Mouse (Mus musculus) kidney, embryonic 15.5 days (tissue): ENCODE data around the gene Gm42791. TPM values are rescaled to one million over a fixed set of nuclear protein-coding genes. Genes with fewer than 3 reads are reported as not detected.

Source experiments
- ATAC-seq: fragments of 200-750 bp; cut with Nextera tagmentation; replicated peaks from 2 replicates; pipeline ENCODE4 v1.8.0; 2017; ENCODE audit warnings: moderate TSS enrichment; ENCODE audit not compliant: low FRiP score
- H3K27ac ChIP-seq: fragments of 300-500 bp; sonication (generic); 2 replicates; pipeline ENCODE4 v1.5.1; 2015; ENCODE audit warnings: mild to moderate bottlenecking, inconsistent platforms
- H3K27me3 ChIP-seq: fragments of 300-500 bp; sonication (generic); 2 replicates; pipeline ENCODE4 v1.6.1; 2015; ENCODE audit warnings: inconsistent platforms
- H3K36me3 ChIP-seq: fragments of 300-500 bp; sonication (generic); 2 replicates; pipeline ENCODE4 v1.6.1; 2015; ENCODE audit warnings: inconsistent platforms
- H3K4me1 ChIP-seq: fragments of 300-500 bp; sonication (generic); 2 replicates; pipeline ENCODE4 v1.6.1; 2015; ENCODE audit warnings: inconsistent platforms
- H3K4me2 ChIP-seq: fragments of 300-500 bp; sonication (generic); 2 replicates; pipeline ENCODE4 v1.6.1; 2015; ENCODE audit warnings: moderate library complexity, mild to moderate bottlenecking, inconsistent platforms
- H3K4me3 ChIP-seq: fragments of 300-500 bp; sonication (generic); replicated peaks from 2 replicates; pipeline ENCODE4 v1.5.1; 2015; ENCODE audit warnings: mild to moderate bottlenecking, inconsistent platforms
- H3K9ac ChIP-seq: fragments of 300-500 bp; sonication (generic); 2 replicates; pipeline ENCODE4 v1.6.1; 2015; ENCODE audit warnings: mild to moderate bottlenecking, inconsistent platforms
- H3K9me3 ChIP-seq: fragments of 300-500 bp; sonication (generic); replicated peaks from 2 replicates; pipeline ENCODE4 v1.6.1; 2016; ENCODE audit warnings: inconsistent platforms
- WGBS: fragments of 180-500 bp; shearing (Covaris S2); methylation state at CpG from one replicate; pipeline ENCODE4 v1.1.7; 2015; ENCODE audit warnings: mixed read lengths; 5-methylcytosine and 5-hydroxymethylcytosine counted together
- polyA plus RNA-seq: library from polyadenylated mRNA; unstranded; fragments of >200 nt; fragmentation: Nextera tagmentation; extraction: Ambion mirVana; gene quantifications from 2 replicates; pipeline ENCODE4 v1.2.1, GENCODE M21; 2015

Gm42791 gene
- polyA plus RNA-seq, 1 experiment from 2014 or later = not detected

GRCm38 (mm10) chr5:148888032-148888431, 106.9 kb downstream of the Gm42791 start:
- H3K27me3 ChIP-seq = no peaks in the 10 kb centered on the region
- no peak overlapping the region for H3K4me3 ChIP-seq
- H3K9me3 ChIP-seq = no peaks in the 10 kb centered on the region
- WGBS = 91% methylated on average over 6 of the region's 6 CpGs
- H3K4me2 ChIP-seq = no peak overlapping the region
- no peak overlapping the region for H3K27ac ChIP-seq
- no peak overlapping the region for H3K9ac ChIP-seq
- no peak for ATAC-seq
- peaks cover 6% of the 10 kb centered on the region; the same call in 1 of the 2 replicates for H3K4me1 ChIP-seq
- H3K36me3 ChIP-seq = peaks cover 42% of the 10 kb centered on the region

GRCm38 (mm10) chr5:148885821-148886609, 108.9 kb downstream of the Gm42791 start:
- peak overlapping the region; percentile 52 for H3K4me2 ChIP-seq
- H3K27ac ChIP-seq = no peak overlapping the region; the same call in 1 of the 2 replicates
- H3K9ac ChIP-seq = no peak overlapping the region
- H3K27me3 ChIP-seq = no peaks in the 10 kb centered on the region
- peak; percentile 94 for ATAC-seq
- WGBS = 30% methylated on average over 22 of the region's 22 CpGs
- peaks cover 22% of the 10 kb centered on the region for H3K36me3 ChIP-seq
- H3K9me3 ChIP-seq = no peaks in the 10 kb centered on the region
- H3K4me1 ChIP-seq = peaks cover 6% of the 10 kb centered on the region; the same call in 1 of the 2 replicates
- H3K4me3 ChIP-seq = peak overlapping the region; percentile 18; the same call in 1 of the 2 replicates

GRCm38 (mm10) chr5:148883671-148884070, 111.3 kb downstream of the Gm42791 start:
- no peaks in the 10 kb centered on the region for H3K27me3 ChIP-seq
- no peak overlapping the region for H3K27ac ChIP-seq
- H3K9ac ChIP-seq = no peak overlapping the region
- H3K36me3 ChIP-seq = peaks cover 20% of the 10 kb centered on the region
- peaks cover 6% of the 10 kb centered on the region; the same call in 1 of the 2 replicates for H3K4me1 ChIP-seq
- H3K4me3 ChIP-seq = no peak overlapping the region
- no peaks in the 10 kb centered on the region; the same call in 1 of the 2 replicates for H3K9me3 ChIP-seq
- ATAC-seq = no peak
- WGBS = 83% methylated on average over 8 of the region's 8 CpGs
- no peak overlapping the region for H3K4me2 ChIP-seq

- no peaks in the 10 kb centered on the region for H3K27me3 ChIP-seq
- H3K4me3 ChIP-seq = no peak overlapping the region
- H3K36me3 ChIP-seq = peaks cover 39% of the 10 kb centered on the region
- WGBS = 90% methylated on average over 6 of the region's 6 CpGs
- H3K4me2 ChIP-seq = no peak overlapping the region
- no peak overlapping the region for H3K9ac ChIP-seq
- no peak overlapping the region for H3K27ac ChIP-seq
- no peaks in the 10 kb centered on the region; the same call in 1 of the 2 replicates for H3K9me3 ChIP-seq
- no peaks in the 10 kb centered on the region for H3K4me1 ChIP-seq
- no peak for ATAC-seq
Observed at GRCm38 (mm10) chr5:148879218-148879617, 115.7 kb downstream of the Gm42791 start.

GRCm38 (mm10) chr5:148873116-148873515, 121.8 kb downstream of the Gm42791 start:
- Histone ChIP-seq H3K9me3 (no peaks in the 10 kb centered on the region), H3K4me3 (no peak overlapping the region), H3K4me2 (no peak overlapping the region), H3K27ac (no peak overlapping the region), H3K27me3 (no peaks in the 10 kb centered on the region), H3K9ac (no peak overlapping the region), H3K36me3 (peaks cover 29% of the 10 kb centered on the region), H3K4me1 (no peaks in the 10 kb centered on the region)
- WGBS = 93% methylated on average over 8 of the region's 8 CpGs
- no peak for ATAC-seq

- no peak for ATAC-seq
- peaks cover 5% of the 10 kb centered on the region; the same call in 1 of the 2 replicates for H3K36me3 ChIP-seq
- H3K4me3 ChIP-seq = no peak overlapping the region
- 54% methylated on average over 3 of the region's 3 CpGs for WGBS
- H3K27me3 ChIP-seq = no peaks in the 10 kb centered on the region
- no peaks in the 10 kb centered on the region for H3K9me3 ChIP-seq
- no peak overlapping the region for H3K27ac ChIP-seq
- H3K9ac ChIP-seq = no peak overlapping the region
- no peak overlapping the region for H3K4me2 ChIP-seq
- H3K4me1 ChIP-seq = 0 out of 2 replicates have a peak, but pooled peaks cover 5% of the 10 kb centered on the region
Observed at GRCm38 (mm10) chr5:148869583-148869982, 125.4 kb downstream of the Gm42791 start.

- H3K36me3 ChIP-seq = no peaks in the 10 kb centered on the region
- no peak overlapping the region for H3K4me3 ChIP-seq
- ATAC-seq = no peak
- H3K9ac ChIP-seq = no peak overlapping the region
- no peak overlapping the region for H3K4me2 ChIP-seq
- WGBS = 82% methylated on average over 6 of the region's 6 CpGs
- no peaks in the 10 kb centered on the region for H3K27me3 ChIP-seq
- 0 out of 2 replicates have a peak, but pooled peaks cover 5% of the 10 kb centered on the region for H3K4me1 ChIP-seq
- H3K9me3 ChIP-seq = no peaks in the 10 kb centered on the region
- H3K27ac ChIP-seq = no peak overlapping the region
Observed at GRCm38 (mm10) chr5:148867766-148868165, 127.2 kb downstream of the Gm42791 start.

GRCm38 (mm10) chr5:148867171-148867570, 127.8 kb downstream of the Gm42791 start:
- Histone ChIP-seq H3K27me3 (no peaks in the 10 kb centered on the region), H3K9me3 (no peaks in the 10 kb centered on the region), H3K36me3 (no peaks in the 10 kb centered on the region), H3K4me2 (no peak overlapping the region), H3K27ac (no peak overlapping the region), H3K9ac (no peak overlapping the region), H3K4me1 (0 out of 2 replicates have a peak, but pooled peaks cover 5% of the 10 kb centered on the region), H3K4me3 (no peak overlapping the region)
- ATAC-seq = no peak
- WGBS = 89% methylated on average over 7 of the region's 7 CpGs

GRCm38 (mm10) chr5:148866571-148866970, 128.4 kb downstream of the Gm42791 start:
- no peak overlapping the region for H3K4me3 ChIP-seq
- no peaks in the 10 kb centered on the region for H3K36me3 ChIP-seq
- H3K27me3 ChIP-seq = no peaks in the 10 kb centered on the region
- no peak for ATAC-seq
- WGBS = 60% methylated on average over 10 of the region's 10 CpGs
- no peak overlapping the region for H3K9ac ChIP-seq
- H3K9me3 ChIP-seq = no peaks in the 10 kb centered on the region
- no peak overlapping the region for H3K27ac ChIP-seq
- no peak overlapping the region for H3K4me2 ChIP-seq
- H3K4me1 ChIP-seq = 0 out of 2 replicates have a peak, but pooled peaks cover 5% of the 10 kb centered on the region

- H3K27ac ChIP-seq = no peak overlapping the region
- H3K27me3 ChIP-seq = no peaks in the 10 kb centered on the region
- ATAC-seq = no peak
- no peak overlapping the region for H3K9ac ChIP-seq
- no peaks in the 10 kb centered on the region for H3K9me3 ChIP-seq
- no peaks in the 10 kb centered on the region for H3K36me3 ChIP-seq
- no peak overlapping the region for H3K4me3 ChIP-seq
- H3K4me1 ChIP-seq = 0 out of 2 replicates have a peak, but pooled peaks cover 8% of the 10 kb centered on the region
- 70% methylated on average over 6 of the region's 6 CpGs for WGBS
- no peak overlapping the region for H3K4me2 ChIP-seq
Observed at GRCm38 (mm10) chr5:148863409-148863808, 131.5 kb downstream of the Gm42791 start.

GRCm38 (mm10) chr5:148862853-148863252, 132.1 kb downstream of the Gm42791 start:
- 86% methylated on average over 10 of the region's 10 CpGs for WGBS
- H3K4me3 ChIP-seq = no peak overlapping the region
- 0 out of 2 replicates have a peak, but pooled peaks cover 8% of the 10 kb centered on the region for H3K4me1 ChIP-seq
- no peak overlapping the region for H3K4me2 ChIP-seq
- no peaks in the 10 kb centered on the region for H3K9me3 ChIP-seq
- H3K27me3 ChIP-seq = no peaks in the 10 kb centered on the region
- H3K9ac ChIP-seq = no peak overlapping the region
- H3K36me3 ChIP-seq = no peaks in the 10 kb centered on the region
- H3K27ac ChIP-seq = no peak overlapping the region
- ATAC-seq = no peak

- H3K27ac ChIP-seq = no peak overlapping the region
- no peak overlapping the region for H3K9ac ChIP-seq
- no peak for ATAC-seq
- 0 out of 2 replicates have a peak, but pooled peaks cover 8% of the 10 kb centered on the region for H3K4me1 ChIP-seq
- no peaks in the 10 kb centered on the region for H3K27me3 ChIP-seq
- no peak overlapping the region for H3K4me3 ChIP-seq
- no peaks in the 10 kb centered on the region for H3K9me3 ChIP-seq
- 72% methylated on average over 8 of the region's 8 CpGs for WGBS
- H3K4me2 ChIP-seq = no peak overlapping the region
- H3K36me3 ChIP-seq = no peaks in the 10 kb centered on the region
Observed at GRCm38 (mm10) chr5:148862136-148862535, 132.8 kb downstream of the Gm42791 start.
